Mouse (Mus musculus): ENCODE measurements around the gene Eps8.

DNA sequence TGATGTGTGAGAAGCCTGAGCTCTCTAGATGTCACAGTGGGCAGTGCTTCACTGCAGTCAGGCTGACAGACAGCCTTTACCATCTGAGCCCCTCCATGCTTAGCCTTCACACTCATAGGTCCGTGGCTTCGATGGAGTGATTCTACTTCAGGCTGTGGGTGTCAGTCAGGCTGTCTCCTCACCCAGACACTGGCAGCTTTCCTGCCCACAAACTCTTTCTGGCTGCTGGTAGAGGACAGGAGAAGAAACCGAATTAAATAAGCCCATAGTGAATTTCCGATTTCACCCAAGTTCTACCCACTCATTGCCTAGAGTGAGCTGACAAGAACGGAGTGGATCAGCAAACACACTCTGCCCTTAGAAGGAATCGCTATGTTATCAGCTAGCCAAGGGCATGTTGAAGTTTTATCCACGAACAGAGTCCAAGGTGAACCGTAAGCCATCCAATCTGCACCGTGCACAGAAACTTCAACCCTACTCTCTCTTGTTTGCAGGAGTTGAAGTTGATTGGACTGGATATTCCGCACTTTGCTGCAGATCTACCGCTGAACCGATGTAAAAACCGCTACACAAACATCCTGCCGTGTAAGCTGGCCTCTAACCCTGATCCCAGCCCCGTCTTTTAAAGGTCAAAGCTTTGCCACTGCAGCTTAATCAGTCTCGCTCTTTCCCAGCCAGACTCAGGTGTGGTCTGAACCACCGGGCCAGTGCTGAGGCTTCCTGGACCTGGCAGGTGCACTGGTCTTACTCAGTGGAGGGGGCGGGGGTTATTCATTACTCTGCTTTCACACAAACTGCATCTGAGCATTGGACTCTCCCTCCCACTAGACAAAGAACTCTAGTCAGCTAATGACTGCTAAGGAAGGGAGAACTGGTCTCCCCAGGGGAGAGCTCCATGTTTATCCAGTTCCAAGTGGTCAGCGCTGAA lies 213.9 kb downstream of the Eps8 start:
- TF ChIP-seq CTCF (IDR thresholded peaks at IDR 0.05; ENCODE audit: extremely low read depth, insufficient read length, insufficient replicate concordance, low read depth, low read length) (no peak), POLR2A (IDR thresholded peaks at IDR 0.05; ENCODE audit: low read depth, low read length) (no peak)
